Mouse (Mus musculus): ENCODE measurements around the gene Hspe1. TPM values are rescaled to one million over a fixed set of nuclear protein-coding genes. Genes with fewer than 3 reads are reported as not detected.

Hspe1 gene
- polyA plus RNA-seq, 1 experiment from 2014 or later = 435 TPM

DNA sequence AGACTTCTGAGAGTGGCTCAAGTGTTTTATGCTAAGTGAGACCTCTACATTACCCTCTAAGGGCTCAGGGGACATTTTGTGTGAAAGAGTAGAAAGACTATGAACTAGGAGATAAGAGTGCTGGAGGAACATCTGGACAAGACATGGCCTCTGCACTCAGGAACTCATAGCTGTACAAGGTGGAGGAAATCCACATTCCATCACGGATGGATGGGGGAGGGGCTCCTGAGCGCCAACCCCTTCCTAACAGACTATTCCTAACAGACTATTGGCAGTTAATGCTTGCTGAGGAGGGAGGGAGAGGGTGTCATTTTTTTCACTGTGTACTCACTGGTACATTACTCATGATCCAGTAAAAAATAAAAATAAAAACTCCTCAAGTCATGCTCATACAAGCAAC, 13.2 kb upstream of the Hspe1 start:
- Histone ChIP-seq H3K9ac (no peak overlapping the region), H3K9me3 (ENCODE audit: low read depth, low read length) (no peaks in the 10 kb centered on the region), H3K27ac (ENCODE audit: low read depth) (no peak overlapping the region), H3K4me3 (ENCODE audit: low read depth, low read length) (no peak overlapping the region), H3K4me1 (ENCODE audit: insufficient read depth) (no peaks in the 10 kb centered on the region), H3K4me2 (no peak overlapping the region), H3K27me3 (ENCODE audit: insufficient read depth, low read length) (no peaks in the 10 kb centered on the region), H3K36me3 (ENCODE audit: insufficient read depth) (peaks cover 41% of the 10 kb centered on the region)
- WGBS = 30% methylated on average over 2 of the region's 2 CpGs
- ATAC-seq (ENCODE audit: insufficient read depth) = no peak
- no peak for TF ChIP-seq CTCF (IDR thresholded peaks at IDR 0.05; ENCODE audit: low read depth)
- DNase-seq = no peak

DNA sequence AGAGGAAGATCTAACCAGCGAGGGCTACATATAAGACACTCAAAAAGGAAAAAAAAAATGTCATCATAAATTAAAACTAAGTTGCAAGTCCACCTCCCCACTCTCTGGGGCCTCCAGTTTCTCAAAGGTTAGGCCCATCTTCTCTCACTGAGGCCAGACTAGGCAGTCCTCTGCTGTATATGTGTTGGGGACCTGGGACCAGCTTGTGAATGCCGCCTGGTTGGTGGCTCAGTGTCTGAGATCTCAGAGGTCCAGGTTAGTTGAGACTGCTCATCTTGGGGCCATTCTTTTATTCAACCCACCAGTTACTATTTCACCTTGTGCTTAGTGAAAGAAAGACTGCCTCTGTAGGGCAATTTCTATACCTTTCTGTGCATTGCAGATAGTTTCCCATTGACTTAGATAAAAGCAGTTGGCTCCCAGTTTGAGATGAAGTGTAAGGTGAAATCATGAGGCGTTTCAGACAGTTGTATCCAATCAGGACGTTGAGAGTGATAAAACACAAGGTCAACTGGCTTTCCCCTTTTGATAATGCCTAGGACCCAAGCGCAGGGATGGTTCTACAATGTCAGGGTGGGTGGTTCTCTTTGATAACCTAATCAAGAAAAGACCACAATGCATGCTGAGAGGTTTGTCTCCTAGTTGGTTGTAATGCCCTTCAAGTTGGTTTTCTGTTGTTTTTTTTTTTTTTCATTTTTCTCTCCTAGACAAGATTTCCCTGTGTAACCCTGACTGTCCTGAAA, 12.1 kb upstream of the Hspe1 start:
- H3K9me3 ChIP-seq (ENCODE audit: low read depth, low read length) = no peaks in the 10 kb centered on the region
- H3K9ac ChIP-seq = no peak overlapping the region
- no peak for ATAC-seq (ENCODE audit: insufficient read depth)
- no peak overlapping the region for H3K4me3 ChIP-seq (ENCODE audit: low read depth, low read length)
- H3K27me3 ChIP-seq (ENCODE audit: insufficient read depth, low read length) = no peaks in the 10 kb centered on the region
- no peak for TF ChIP-seq CTCF (IDR thresholded peaks at IDR 0.05; ENCODE audit: low read depth)
- peaks cover 52% of the 10 kb centered on the region for H3K36me3 ChIP-seq (ENCODE audit: insufficient read depth)
- H3K27ac ChIP-seq (ENCODE audit: low read depth) = no peak overlapping the region
- no peak overlapping the region for H3K4me2 ChIP-seq
- H3K4me1 ChIP-seq (ENCODE audit: insufficient read depth) = no peaks in the 10 kb centered on the region
- DNase-seq = no peak
- WGBS = 57% methylated on average over 5 of the region's 5 CpGs

GRCm38 (mm10) chr1:55076395-55076743, 11.6 kb upstream of the Hspe1 start:
- ATAC-seq (ENCODE audit: insufficient read depth) (peak; percentile 3; the same call in 1 of the 2 replicates), DNase-seq (no peak)
- H3K4me3 ChIP-seq (ENCODE audit: low read depth, low read length) = no peak overlapping the region
- peaks cover 57% of the 10 kb centered on the region for H3K36me3 ChIP-seq (ENCODE audit: insufficient read depth)
- no peak overlapping the region for H3K27ac ChIP-seq (ENCODE audit: low read depth)
- no peak overlapping the region for H3K9ac ChIP-seq
- TF ChIP-seq CTCF (IDR thresholded peaks at IDR 0.05; ENCODE audit: low read depth) = no peak
- no peaks in the 10 kb centered on the region for H3K9me3 ChIP-seq (ENCODE audit: low read depth, low read length)
- H3K4me1 ChIP-seq (ENCODE audit: insufficient read depth) = no peaks in the 10 kb centered on the region
- no peak overlapping the region for H3K4me2 ChIP-seq
- no peaks in the 10 kb centered on the region for H3K27me3 ChIP-seq (ENCODE audit: insufficient read depth, low read length)

DNA sequence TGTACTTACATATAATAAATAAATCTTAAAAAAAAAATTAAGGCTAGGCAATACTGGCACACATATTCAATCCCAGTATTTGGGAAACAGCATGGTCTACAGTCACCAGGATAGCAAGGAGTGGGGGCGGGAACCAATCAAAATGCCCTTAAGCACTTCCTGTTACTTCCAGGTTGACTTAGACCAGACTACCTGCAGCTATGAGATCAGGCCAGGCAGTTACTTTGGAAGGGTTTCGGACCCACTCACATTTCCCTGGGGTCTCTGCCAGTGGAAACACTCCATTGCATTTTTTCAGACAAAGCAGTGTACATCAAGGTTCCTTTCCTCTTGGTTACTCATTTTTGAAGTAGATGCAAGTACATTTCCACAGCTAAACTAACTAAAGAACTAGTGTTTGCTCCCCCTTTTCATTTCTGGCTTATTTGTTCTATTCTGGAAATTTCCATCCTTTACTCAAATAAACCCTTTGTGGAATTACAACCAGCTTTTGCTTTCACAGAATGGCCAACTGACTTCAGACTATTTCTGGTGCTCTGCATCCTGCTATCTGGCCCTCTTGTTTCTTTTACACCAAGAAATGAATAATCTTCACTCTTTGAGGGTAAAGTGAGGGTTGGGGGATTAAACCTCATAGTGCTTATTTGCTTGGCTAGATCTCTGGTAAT, 10.9 kb upstream of the Hspe1 start:
- no peaks in the 10 kb centered on the region for H3K4me1 ChIP-seq (ENCODE audit: insufficient read depth)
- peaks cover 58% of the 10 kb centered on the region for H3K36me3 ChIP-seq (ENCODE audit: insufficient read depth)
- H3K4me3 ChIP-seq (ENCODE audit: low read depth, low read length) = no peak overlapping the region
- H3K9me3 ChIP-seq (ENCODE audit: low read depth, low read length) = no peaks in the 10 kb centered on the region
- H3K27me3 ChIP-seq (ENCODE audit: insufficient read depth, low read length) = no peaks in the 10 kb centered on the region
- ATAC-seq (ENCODE audit: insufficient read depth) (peak; percentile 47), DNase-seq (no peak)
- H3K27ac ChIP-seq (ENCODE audit: low read depth) = no peak overlapping the region
- no peak overlapping the region for H3K4me2 ChIP-seq
- no peak overlapping the region for H3K9ac ChIP-seq
- WGBS = 78% methylated on average over 2 of the region's 2 CpGs
- no peak for TF ChIP-seq CTCF (IDR thresholded peaks at IDR 0.05; ENCODE audit: low read depth)

- no peak for ATAC-seq (ENCODE audit: insufficient read depth)
Measured at GRCm38 (mm10) chr1:55079677-55080076, 8.3 kb upstream of the Hspe1 start.

DNA sequence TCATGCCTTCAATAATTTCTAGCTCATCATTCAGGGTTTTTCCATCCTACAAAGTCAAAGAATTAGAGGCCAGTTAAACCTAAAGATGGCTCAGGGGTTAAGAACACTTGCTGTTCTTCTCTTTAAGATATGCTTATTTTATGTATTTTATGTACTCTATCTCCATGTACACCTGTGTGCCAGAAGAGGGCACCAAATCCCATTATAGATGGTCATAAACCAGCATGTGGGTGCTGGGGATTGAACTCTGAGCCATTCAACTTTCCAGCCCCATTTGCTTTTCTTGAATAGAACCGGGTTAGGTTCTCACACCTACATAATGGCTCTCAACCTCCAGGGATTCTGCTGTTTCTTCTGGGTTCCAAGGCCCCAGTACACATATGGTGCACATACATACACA, 5.8 kb upstream of the Hspe1 start:
- peak; percentile 41 for TF ChIP-seq CTCF (IDR thresholded peaks at IDR 0.05; ENCODE audit: low read depth)
- no peaks in the 10 kb centered on the region for H3K9me3 ChIP-seq (ENCODE audit: low read depth, low read length)
- peak; percentile 34 for DNase-seq
- H3K9ac ChIP-seq = no peak overlapping the region
- H3K4me3 ChIP-seq (ENCODE audit: low read depth, low read length) = no peak overlapping the region
- no peak for ATAC-seq (ENCODE audit: insufficient read depth)
- H3K27ac ChIP-seq (ENCODE audit: low read depth) = no peak overlapping the region
- H3K4me1 ChIP-seq (ENCODE audit: insufficient read depth) = 0 out of 2 replicates have a peak, but pooled peaks cover 8% of the 10 kb centered on the region
- H3K27me3 ChIP-seq (ENCODE audit: insufficient read depth, low read length) = no peaks in the 10 kb centered on the region
- 90% methylated on average over 1 of the region's 1 CpGs for WGBS
- H3K36me3 ChIP-seq (ENCODE audit: insufficient read depth) = peaks cover 85% of the 10 kb centered on the region
- H3K4me2 ChIP-seq = no peak overlapping the region

More at GRCm38 (mm10) chr1:55079677-55080076, 8.3 kb upstream of the Hspe1 start:
- TF ChIP-seq CTCF (IDR thresholded peaks at IDR 0.05; ENCODE audit: low read depth) = no peak
- no peak overlapping the region for H3K4me2 ChIP-seq
- H3K9me3 ChIP-seq (ENCODE audit: low read depth, low read length) = no peaks in the 10 kb centered on the region
- 85% methylated on average over 4 of the region's 4 CpGs for WGBS
- no peaks in the 10 kb centered on the region for H3K4me1 ChIP-seq (ENCODE audit: insufficient read depth)
- no peak overlapping the region for H3K4me3 ChIP-seq (ENCODE audit: low read depth, low read length)
- no peak for DNase-seq
- no peaks in the 10 kb centered on the region for H3K27me3 ChIP-seq (ENCODE audit: insufficient read depth, low read length)
- no peak overlapping the region for H3K27ac ChIP-seq (ENCODE audit: low read depth)
- H3K9ac ChIP-seq = no peak overlapping the region
- peaks cover 79% of the 10 kb centered on the region for H3K36me3 ChIP-seq (ENCODE audit: insufficient read depth)

DNA sequence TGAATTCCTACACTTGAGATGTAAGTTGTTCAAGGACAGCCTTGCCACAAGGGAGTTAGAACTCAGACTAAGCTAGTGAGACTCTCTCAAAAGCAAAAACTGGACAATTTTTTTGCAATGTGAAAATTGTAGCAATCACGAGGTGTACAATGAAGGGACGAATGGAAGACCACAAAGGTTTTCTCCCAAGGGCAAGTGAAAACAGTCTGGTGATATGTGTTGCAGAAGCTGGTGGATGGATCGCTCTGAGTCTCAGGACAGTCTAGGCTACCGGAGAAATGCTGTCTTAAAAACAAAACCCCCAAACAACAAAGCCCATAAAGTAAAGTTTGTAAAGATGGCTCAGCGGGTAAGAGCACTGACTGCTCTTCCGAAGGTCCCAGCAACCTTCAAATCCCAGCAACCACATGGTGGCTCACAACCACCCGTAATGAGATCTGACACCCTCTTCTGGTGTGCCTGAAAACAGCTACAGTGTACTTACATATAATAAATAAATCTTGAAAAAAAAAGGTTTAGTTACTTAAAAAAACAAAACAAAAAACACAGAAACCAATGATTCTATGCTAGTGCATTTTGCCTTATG, 2.1 kb upstream of the Hspe1 start:
- Histone ChIP-seq H3K4me1 (ENCODE audit: insufficient read depth) (peaks cover 16% of the 10 kb centered on the region; the same call in 1 of the 2 replicates), H3K9me3 (ENCODE audit: low read depth, low read length) (no peaks in the 10 kb centered on the region), H3K27ac (ENCODE audit: low read depth) (no peak overlapping the region), H3K4me2 (peak overlapping the region; percentile 91), H3K4me3 (ENCODE audit: low read depth, low read length) (peak overlapping the region; percentile 90), H3K27me3 (ENCODE audit: insufficient read depth, low read length) (no peaks in the 10 kb centered on the region), H3K36me3 (ENCODE audit: insufficient read depth) (peaks cover 58% of the 10 kb centered on the region), H3K9ac (peak overlapping the region; percentile 94)
- 50% methylated on average over 7 of the region's 7 CpGs for WGBS
- DNase-seq (no peak), ATAC-seq (ENCODE audit: insufficient read depth) (no peak)
- TF ChIP-seq CTCF (IDR thresholded peaks at IDR 0.05; ENCODE audit: low read depth) = no peak

Measured in lung, embryonic 14.5 days (tissue).